Mouse (Mus musculus): ENCODE measurements around the gene Tmem189.
A peak's percentile ranks its signal among the peaks of the same experiment; 100 is the strongest.
"Not testable (repeated sequence)": the region's sequence is repeated elsewhere in the genome, so short reads cannot be mapped to it uniquely, and the experiment has no call there.

Tmem189 gene

GRCm38 (mm10) chr2:167617034-167617433, 72.6 kb downstream of the Tmem189 start:
- DNase-seq: no peak

- DNase-seq: not testable (repeated sequence)
Observed at GRCm38 (mm10) chr2:167613335-167613734, 76.3 kb downstream of the Tmem189 start.

DNA sequence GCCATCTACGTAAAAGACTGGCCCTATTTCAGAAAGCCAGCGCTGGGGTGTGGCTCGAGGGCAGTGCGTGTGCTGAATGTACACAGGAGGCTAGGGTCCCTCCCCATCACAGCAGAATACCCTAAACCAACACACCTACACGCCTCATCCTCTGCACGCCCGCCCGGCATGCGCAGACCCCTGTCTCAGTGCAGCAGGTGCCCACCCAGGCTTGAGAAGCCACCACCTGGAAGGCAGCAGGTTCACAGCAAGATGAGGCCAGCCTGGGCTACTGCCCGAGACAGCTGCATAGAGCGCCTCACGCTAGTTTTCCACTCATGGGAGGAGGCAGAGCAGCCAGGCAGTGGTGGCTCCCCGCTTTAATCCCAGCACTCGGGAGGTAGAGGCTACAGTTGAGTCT, 77.5 kb downstream of the Tmem189 start:
- no peak for DNase-seq

DNA sequence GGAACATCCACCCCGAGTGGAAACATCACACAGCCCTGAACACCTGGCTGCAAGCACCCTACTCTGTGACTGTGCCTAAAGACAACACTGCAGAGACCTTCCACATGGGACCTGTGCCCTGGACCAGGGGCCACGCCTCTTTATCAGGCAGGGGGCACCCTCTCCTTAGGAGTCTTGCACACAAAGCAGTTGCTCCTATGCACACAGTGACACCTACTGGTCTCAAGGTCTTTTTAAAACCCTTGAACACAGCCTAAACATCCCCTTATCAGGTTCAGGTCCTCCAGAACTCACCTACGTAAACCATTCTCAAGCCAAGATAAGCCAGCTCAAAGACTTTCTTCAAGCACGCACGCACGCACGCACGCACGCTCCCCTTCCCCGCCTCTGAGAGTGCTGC, 78.3 kb downstream of the Tmem189 start:
- no peak for DNase-seq

DNA sequence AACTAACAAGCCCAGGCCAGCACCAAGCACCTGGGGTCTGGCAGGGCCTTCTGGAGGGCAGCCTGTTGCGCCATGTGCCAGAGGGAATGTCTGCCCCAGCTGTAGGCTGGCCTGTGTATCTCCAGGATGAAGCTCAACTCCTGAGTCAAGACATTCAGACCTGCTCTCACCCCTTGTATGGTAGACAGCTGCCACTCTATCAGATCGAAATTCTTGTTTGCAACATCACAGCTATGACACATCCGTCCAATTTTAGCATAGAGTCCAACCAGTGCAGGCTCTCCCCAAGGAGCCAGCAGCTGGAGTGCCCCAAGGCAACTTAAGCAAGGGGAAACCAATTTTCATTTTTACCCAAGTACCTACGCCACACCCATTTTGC, 82.9 kb downstream of the Tmem189 start:
- no peak for DNase-seq

- no peak for DNase-seq
Observed at GRCm38 (mm10) chr2:167605817-167606744, 83.5 kb downstream of the Tmem189 start.

DNA sequence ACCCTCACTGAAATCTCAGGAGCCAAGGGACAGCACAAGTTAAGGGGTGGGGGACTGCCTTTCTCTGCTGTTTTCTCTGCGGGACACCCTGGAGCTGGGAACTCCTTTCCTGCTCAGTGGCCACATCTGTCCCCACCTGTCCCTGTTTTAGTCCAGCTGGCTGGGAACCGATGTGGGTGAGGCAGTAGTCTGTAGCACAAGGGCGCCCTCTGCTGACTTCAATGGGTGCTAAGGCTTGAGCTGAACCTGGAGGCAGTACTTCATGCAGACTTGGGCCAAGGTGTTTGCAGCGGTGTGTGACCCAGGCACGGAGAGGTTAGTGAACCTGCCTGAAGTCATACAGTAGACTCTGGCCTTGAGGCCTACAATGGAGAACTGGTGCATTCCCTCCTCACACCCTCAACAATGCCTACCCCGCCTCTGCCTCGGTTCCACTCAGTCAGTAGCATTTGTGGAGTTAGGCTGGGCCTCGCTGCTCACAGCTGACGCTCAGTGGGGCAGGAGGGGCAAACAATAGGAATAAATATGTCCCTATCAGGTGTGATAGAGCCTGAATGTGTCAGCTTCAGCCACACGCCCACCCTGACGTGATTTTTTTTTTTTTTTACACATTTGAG, 84.3 kb downstream of the Tmem189 start:
- peak; percentile 78 for DNase-seq

- no peak for DNase-seq
Observed at GRCm38 (mm10) chr2:167602978-167603377, 86.6 kb downstream of the Tmem189 start.

DNA sequence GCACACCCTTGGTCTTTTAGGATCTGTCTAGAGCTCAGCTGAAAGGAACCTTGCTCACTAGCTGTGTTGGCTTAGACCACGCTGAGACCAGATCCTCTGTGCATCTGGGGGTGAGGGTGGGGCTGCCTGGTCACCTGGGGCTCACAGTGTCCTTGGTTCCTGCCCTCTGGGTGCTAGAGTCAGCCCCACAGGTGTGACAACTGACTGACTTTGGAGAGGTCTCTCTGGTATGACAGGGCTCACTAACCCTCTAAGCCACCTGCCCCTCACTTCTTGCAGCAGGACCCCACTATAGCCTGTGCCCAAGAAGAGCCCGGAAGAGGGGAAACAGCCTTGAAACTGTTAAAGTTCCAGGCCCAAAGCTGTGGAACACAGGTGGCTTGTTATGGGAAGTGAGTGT, 87.3 kb downstream of the Tmem189 start:
- DNase-seq: no peak

GRCm38 (mm10) chr2:167600481-167600995, 89.1 kb downstream of the Tmem189 start:
- no peak for DNase-seq

- DNase-seq: no peak
Observed at GRCm38 (mm10) chr2:167599917-167600316, 89.7 kb downstream of the Tmem189 start.

DNA sequence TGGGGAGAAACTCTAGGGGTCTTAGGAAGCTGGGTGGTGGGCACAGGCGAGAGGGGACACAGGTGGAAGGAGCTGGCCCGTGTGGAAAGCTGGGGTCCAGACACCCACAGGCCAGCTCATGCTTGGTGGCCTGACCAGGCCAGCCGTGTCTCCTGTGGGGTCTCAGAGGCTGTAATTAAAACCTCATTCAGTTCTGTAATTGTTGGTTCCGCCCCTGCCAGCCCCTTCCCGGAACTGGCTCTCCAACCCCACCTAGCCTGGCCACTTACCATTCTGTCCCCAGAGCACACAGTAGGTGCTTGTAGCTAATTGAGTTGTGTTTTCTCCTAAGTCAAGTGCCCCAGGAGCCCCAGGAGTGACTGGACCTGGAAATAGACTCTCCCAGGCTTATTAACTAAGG, 90.4 kb downstream of the Tmem189 start:
- DNase-seq: no peak

- no peak for DNase-seq
Observed at GRCm38 (mm10) chr2:167597492-167598186, 92.0 kb downstream of the Tmem189 start.

- no peak for DNase-seq
Observed at GRCm38 (mm10) chr2:167596726-167597491, 92.7 kb downstream of the Tmem189 start.

DNA sequence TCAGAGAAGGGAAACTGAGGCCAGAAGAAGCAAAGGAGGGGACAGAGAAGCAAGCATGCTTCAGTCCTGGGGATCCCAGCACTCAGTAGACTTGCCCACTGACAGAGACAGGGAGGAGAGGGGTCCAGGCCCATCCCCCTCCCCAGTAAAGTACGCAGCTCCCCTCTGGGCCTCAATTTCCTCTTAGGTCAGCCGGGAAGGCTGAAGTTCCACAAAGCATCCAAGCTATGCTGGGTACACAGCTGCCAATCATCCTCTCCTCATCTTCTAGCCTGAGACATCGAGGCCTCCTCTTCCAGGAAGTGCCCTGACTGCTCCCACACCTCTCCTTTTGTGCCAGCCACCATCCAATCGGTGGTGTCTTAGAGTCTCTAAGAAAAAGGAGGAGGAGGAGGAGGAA, 93.4 kb downstream of the Tmem189 start:
- no peak for DNase-seq

GRCm38 (mm10) chr2:167595761-167596171, 93.9 kb downstream of the Tmem189 start:
- DNase-seq: no peak

DNA sequence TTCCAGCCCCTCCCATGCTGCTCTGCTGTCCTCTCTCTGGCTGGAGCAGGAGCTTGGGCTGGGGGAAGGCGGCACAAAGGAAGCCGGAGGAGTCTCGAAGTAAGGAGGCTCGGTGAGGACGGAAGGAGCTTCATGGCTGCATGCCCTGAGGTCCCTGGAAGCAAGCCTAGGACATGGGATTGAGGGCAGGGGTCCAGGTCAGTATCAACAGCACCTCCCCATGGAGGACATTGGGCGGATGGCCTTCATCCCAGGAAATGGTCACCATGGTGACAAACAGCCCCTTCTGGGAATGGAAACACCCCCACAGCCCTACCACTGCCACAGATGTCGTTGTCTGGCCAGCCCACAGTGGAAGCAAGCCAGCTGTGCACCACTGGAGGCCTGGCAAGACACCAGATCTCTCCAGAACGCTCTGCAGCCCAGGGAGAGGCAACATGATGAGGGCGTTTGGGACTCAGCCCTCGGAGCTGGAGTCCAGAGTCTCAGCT, 95.1 kb downstream of the Tmem189 start:
- peak; percentile 48 for DNase-seq

DNA sequence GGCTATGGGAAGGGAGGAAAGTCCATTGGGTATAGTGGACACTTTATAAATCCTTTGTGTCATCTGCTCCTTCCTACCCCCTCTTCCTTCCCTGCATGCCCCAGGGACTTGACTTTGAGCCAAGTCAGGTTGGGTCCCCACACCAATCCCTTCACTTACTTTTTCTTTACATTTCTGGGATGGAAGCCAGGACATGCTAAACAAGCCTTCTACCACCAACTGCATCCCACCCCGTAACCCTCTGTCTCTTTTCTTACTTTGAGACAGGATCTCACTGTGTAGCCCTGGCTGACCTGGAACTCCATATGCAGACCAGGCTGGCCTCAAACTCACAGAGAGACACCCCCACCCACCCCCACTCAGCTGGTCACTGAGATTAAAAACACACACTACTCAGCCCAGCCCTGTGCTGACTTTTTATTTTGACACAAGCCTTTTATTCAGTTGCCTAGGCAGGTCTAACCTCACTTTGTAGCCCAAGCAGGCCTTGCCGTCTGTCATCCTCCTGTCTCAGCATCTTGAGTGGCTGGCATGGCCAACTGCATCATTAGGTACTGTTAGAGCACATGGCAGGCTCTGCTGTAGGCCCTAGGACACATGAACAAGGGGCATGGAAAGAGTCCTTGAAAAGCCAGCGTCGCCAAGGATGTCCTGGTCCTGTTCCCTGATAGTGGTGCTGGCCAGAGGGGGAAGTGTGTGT, 95.9 kb downstream of the Tmem189 start:
- no peak for DNase-seq
